Mouse (Mus musculus): ENCODE measurements at regions not wholly inside any gene's neighbourhood (a gene's known extent, or its start where the extent isn't known, plus 50 kb on each side); places are given as distances from the start of the nearest gene placed in this dataset.

DNA sequence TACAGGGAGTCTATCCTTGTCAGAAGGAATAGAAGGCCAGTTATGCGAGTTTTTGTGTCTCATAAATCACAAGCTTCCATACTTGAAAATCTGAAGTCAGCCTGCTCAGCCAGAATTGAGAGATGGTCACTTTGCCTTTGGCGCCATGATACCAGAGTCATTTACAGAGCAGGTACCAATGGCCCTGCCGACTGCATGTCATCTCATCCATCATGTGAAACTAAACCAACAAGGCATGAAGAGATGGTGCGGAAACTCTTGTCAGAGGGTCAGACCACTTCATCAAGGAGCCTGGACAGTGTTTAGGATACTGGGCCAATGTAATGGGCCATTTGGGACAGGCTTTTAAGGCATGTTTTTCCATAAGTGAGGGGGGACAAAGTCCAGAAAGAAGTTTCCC lies 363.2 kb downstream of the Nuf2 start:
- Histone ChIP-seq H3K4me3 (ENCODE audit: control insufficient read depth in 1 of 2, insufficient read depth in 1 of 2, low read depth in 2 of 2, low read length in 2 of 2) (no peak overlapping the region), H3K27ac (ENCODE audit: control insufficient read depth, low read depth, low read length) (no peak overlapping the region), H3K36me3 (ENCODE audit: control insufficient read depth in 1 of 2, insufficient read depth in 2 of 2, low read length in 2 of 2) (no peaks in the 10 kb centered on the region), H3K4me1 (ENCODE audit: control insufficient read depth in 1 of 2, insufficient read depth in 2 of 2, low read length in 2 of 2) (no peaks in the 10 kb centered on the region), H3K9ac (ENCODE audit: control insufficient read depth, low read depth, low read length, poor library complexity, severe bottlenecking) (no peak overlapping the region), H3K79me2 (ENCODE audit: control insufficient read depth, insufficient read depth, low read length, poor library complexity) (no peaks in the 10 kb centered on the region), H3K9me3 (replicated peaks; ENCODE audit: insufficient read depth, low read length) (no peaks in the 10 kb centered on the region), H3K27me3 (ENCODE audit: control insufficient read depth in 1 of 2, insufficient read depth in 2 of 2, low read length in 2 of 2) (no peaks in the 10 kb centered on the region)
- TF ChIP-seq KAT2A (conservative IDR thresholded peaks at IDR 0.05; ENCODE audit: low read depth, low read length) (no peak), POLR2A (IDR thresholded peaks at IDR 0.05; ENCODE audit: control insufficient read depth in 1 of 2, insufficient read depth in 1 of 2, low read depth in 1 of 2, low read length in 2 of 2, poor library complexity in 1 of 2) (no peak), MEF2A (IDR thresholded peaks at IDR 0.05; ENCODE audit: extremely low read depth, insufficient replicate concordance, low read depth, low read length, poor library complexity, severe bottlenecking) (no peak), TCF12 (IDR thresholded peaks at IDR 0.05; ENCODE audit: low read depth, low read length) (no peak), ZMIZ1 (IDR thresholded peaks at IDR 0.05; ENCODE audit: low read depth, low read length) (no peak), MAX (IDR thresholded peaks at IDR 0.05; ENCODE audit: low read length) (no peak), RAD21 (IDR thresholded peaks at IDR 0.05; ENCODE audit: low read depth, low read length) (no peak), MYB (IDR thresholded peaks at IDR 0.05; ENCODE audit: low read depth, low read length) (no peak), EP300 (IDR thresholded peaks at IDR 0.05; ENCODE audit: low read depth in 1 of 2, low read length in 2 of 2) (no peak), MYC (IDR thresholded peaks at IDR 0.05; ENCODE audit: low read depth, low read length) (no peak), ETS1 (IDR thresholded peaks at IDR 0.05; ENCODE audit: low read depth, low read length) (no peak), ELF1 (IDR thresholded peaks at IDR 0.05; ENCODE audit: low read depth, low read length) (no peak), USF1 (IDR thresholded peaks at IDR 0.05; ENCODE audit: low read depth, low read length) (no peak)
- no peak for DNase-seq (ENCODE audit: low read depth, low spot score)

- no peak for TF ChIP-seq ZKSCAN1 (IDR thresholded peaks at IDR 0.05; ENCODE audit: low read depth, low read length)
- no peak for TF ChIP-seq ZNF384 (IDR thresholded peaks at IDR 0.05; ENCODE audit: low read depth, low read length)
- TF ChIP-seq HCFC1 (IDR thresholded peaks at IDR 0.05; ENCODE audit: low read depth, low read length): no peak
- TF ChIP-seq NELFE (IDR thresholded peaks at IDR 0.05; ENCODE audit: low read depth, low read length): no peak
- no peak for TF ChIP-seq POLR2A (IDR thresholded peaks at IDR 0.05; ENCODE audit: control insufficient read depth in 1 of 2, insufficient read depth in 1 of 2, low read depth in 1 of 2, low read length in 2 of 2, poor library complexity in 1 of 2)
- no peak for TF ChIP-seq EP300 (IDR thresholded peaks at IDR 0.05; ENCODE audit: low read depth in 1 of 2, low read length in 2 of 2)
- TF ChIP-seq MXI1 (IDR thresholded peaks at IDR 0.05; ENCODE audit: low read depth, low read length): no peak
- TF ChIP-seq GABPA (IDR thresholded peaks at IDR 0.05; ENCODE audit: low read depth, low read length): no peak
- no peak for TF ChIP-seq UBTF (IDR thresholded peaks at IDR 0.05; ENCODE audit: borderline replicate concordance, insufficient read depth, low read depth, low read length)
- Histone ChIP-seq H3K27ac (ENCODE audit: control insufficient read depth, low read depth, low read length) (no peak overlapping the region), H3K4me1 (ENCODE audit: control insufficient read depth in 1 of 2, insufficient read depth in 2 of 2, low read length in 2 of 2) (no peaks in the 10 kb centered on the region), H3K27me3 (ENCODE audit: control insufficient read depth in 1 of 2, insufficient read depth in 2 of 2, low read length in 2 of 2) (no peaks in the 10 kb centered on the region), H3K36me3 (ENCODE audit: control insufficient read depth in 1 of 2, insufficient read depth in 2 of 2, low read length in 2 of 2) (no peaks in the 10 kb centered on the region), H3K9me3 (replicated peaks; ENCODE audit: insufficient read depth, low read length) (no peaks in the 10 kb centered on the region), H3K9ac (ENCODE audit: control insufficient read depth, low read depth, low read length, poor library complexity, severe bottlenecking) (no peak overlapping the region), H3K4me3 (ENCODE audit: control insufficient read depth in 1 of 2, insufficient read depth in 1 of 2, low read depth in 2 of 2, low read length in 2 of 2) (no peak overlapping the region), H3K79me2 (ENCODE audit: control insufficient read depth, insufficient read depth, low read length, poor library complexity) (no peaks in the 10 kb centered on the region)
- no peak for DNase-seq (ENCODE audit: low read depth, low spot score)
These were observed 365.0 kb downstream of the Nuf2 start for GRCm38 (mm10) chr1:169166041-169166850.

Measured in MEL (cell line).